Mouse (Mus musculus) layer of hippocampus, adult 9-10 months (tissue): ENCODE results near the gene Rpl23a.

Source experiments
- DNase-seq: peaks from one replicate; pipeline ENCODE4 v3.0.0; 2022; ENCODE audit warnings: low spot score

The Rpl23a gene

DNA sequence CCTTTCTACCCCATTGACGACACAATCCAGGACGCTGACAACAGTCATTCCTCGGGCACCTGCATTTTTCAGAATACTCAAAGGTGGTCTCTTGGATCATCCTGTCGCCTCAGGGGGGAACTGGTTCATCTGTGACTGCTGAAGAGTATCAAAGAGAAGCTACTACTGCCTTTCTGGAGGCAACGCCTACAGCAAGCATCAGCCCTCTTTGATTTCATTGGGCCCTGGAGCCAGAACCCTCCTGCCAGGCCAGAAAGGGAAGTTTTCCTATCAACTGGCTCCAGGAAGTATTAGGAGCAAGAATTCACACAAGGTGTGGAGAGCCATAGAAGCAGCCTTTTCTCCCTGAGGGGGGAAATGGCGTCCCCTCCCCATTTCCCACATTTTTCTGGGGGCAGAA lies 16.7 kb downstream of the Rpl23a start:
- no peak for DNase-seq

- DNase-seq, result no peak
Measured at GRCm38 (mm10) chr11:78166161-78166560, 17.2 kb downstream of the Rpl23a start.

DNA sequence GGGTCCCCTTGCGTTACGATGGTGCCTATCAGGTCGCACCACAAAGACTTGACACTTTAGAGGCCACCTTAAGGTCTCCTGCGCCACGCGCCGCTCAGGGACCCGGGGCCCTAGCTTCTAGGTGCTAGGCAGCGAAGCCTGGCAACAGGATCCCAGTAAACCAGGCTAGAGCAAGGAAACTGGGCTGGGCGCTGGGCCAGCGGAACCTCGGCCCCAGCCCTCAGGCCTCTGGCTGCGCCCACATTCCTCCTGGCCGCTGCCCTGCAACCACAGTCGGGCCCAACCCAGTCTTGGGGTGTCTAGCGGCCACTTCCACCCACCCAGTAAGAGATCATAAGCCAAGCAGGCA lies 17.6 kb downstream of the Rpl23a start:
- no peak for DNase-seq

GRCm38 (mm10) chr11:78164924-78165760 lies 18.2 kb downstream of the Rpl23a start, which contains the start of gene Traf4:
Gene Traf4 (minus strand): TSS chr11:78165589.
- no peak for DNase-seq

- DNase-seq, result no peak
Measured at GRCm38 (mm10) chr11:78164604-78164923, 18.8 kb downstream of the Rpl23a start.

DNA sequence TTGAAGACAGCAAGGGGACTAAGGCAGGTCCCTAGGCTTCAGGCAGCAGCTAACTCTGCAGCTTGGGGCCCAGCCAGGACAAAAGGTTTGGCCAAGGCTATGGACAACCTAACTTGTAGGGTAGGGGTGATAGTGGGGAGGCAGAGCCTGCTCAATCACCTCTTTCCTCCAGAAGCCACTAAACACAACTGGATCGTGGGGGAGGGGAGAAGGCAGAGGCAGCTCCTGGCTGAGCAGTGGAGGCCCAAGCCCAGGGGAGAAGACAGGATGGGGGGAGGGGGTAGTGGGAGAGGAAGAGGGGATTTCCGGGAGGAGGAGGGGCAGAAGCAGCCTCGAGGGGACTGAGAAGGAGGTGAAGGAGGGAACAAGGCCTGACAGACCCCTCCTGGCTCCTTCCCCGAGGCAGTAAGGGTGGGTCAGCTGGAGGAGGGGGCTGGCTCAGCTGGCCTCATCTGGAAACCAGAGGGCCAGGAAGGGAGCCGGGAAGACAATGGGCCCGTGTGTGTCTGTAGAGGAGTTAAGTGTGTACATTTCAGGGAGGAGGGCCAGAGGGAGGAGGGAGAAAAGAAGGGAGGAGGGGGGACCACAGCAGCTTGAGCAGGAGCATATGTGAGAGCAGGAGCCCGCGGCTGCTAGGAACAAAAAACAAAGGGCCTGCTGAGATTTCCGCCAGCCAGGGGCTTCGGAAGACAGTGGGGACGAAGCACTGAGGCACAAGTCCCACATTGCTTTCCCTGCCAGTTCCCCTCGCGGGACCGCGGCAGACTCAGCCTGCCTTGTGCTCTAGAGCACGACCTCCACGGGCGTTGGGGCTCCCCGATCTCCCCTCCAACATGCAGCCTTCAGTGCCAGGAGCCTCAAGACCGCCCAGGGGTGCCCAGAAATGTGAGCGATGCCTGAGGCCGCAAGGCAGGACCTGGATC lies 19.4 kb downstream of the Rpl23a start:
- no peak for DNase-seq

GRCm38 (mm10) chr11:78163045-78163444 lies 20.3 kb downstream of the Rpl23a start:
- no peak for DNase-seq

DNA sequence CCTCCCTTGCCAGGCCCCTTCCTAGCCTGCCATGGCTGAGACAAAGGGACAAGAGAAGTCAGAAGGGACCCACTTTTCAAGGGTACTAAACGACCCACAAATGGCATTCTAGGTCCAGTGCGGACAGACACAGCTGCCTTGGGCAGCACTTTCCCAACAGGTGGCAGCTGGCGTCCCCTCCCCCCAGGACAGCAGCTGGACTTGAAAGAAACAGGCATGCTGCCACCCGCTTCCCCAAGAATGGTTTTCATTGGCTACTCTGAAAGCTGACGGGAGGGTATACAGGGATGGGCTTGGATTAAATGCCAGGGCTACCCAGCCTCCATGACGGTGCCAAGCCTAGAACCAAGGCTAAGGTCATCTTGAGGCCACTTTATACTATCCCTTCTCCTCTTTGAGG lies 20.9 kb downstream of the Rpl23a start:
- no peak for DNase-seq

GRCm38 (mm10) chr11:78161968-78162367 lies 21.4 kb downstream of the Rpl23a start:
- DNase-seq, result no peak

DNA sequence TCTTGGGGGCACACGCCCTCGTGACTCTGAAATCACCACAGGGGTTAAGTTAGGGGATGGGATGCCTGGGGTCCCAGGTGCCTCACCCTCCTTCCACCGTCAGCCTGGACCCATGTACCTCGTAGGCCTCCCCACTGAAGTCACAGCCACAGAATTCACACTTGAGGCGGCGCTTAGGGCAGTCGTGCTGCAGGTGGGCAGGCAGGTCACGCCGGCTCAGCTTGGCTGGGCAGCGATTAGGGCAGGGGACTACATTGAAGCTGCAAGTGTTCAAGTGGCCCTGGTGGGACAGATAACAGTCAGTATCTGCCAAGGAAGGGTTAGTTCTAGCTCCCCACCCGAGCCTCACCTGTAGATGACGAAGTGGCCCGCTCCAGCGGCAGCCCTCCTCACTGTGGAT lies 22.2 kb downstream of the Rpl23a start:
- no peak for DNase-seq

GRCm38 (mm10) chr11:78160675-78161074 lies 22.7 kb downstream of the Rpl23a start:
- DNase-seq, result no peak

GRCm38 (mm10) chr11:78160171-78160570 lies 23.2 kb downstream of the Rpl23a start:
- DNase-seq, result no peak

- no peak for DNase-seq
Measured at GRCm38 (mm10) chr11:78159557-78159956, 23.8 kb downstream of the Rpl23a start.

GRCm38 (mm10) chr11:78159096-78159495 lies 24.3 kb downstream of the Rpl23a start:
- DNase-seq, result peak; percentile 87

DNA sequence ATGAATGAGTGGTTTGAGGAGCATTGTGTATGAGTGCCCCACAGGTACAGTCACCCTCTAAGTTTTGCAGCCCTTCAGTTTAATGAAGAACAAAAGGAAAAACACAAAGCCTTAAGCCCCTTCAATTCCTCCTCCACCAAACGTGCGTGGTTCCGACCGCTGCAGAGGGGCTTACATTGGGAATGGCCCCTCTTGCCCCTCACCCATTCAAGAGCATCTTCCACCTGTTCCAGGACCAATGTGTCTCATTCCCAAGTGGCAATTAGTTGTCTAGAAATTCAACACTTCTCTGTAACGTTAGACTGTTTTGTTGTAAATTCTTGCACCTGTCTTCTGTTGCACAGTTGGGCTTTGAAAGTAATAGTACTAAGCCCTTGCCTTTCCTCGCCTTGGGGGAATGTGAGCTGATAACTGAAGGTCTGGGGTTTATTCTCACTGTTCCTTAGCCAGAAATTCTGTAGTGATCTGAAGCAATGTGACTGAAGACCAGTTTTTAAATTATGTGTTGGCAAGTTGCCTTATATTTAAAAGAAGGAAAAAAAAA lies 27.2 kb downstream of the Rpl23a start:
- no peak for DNase-seq

DNA sequence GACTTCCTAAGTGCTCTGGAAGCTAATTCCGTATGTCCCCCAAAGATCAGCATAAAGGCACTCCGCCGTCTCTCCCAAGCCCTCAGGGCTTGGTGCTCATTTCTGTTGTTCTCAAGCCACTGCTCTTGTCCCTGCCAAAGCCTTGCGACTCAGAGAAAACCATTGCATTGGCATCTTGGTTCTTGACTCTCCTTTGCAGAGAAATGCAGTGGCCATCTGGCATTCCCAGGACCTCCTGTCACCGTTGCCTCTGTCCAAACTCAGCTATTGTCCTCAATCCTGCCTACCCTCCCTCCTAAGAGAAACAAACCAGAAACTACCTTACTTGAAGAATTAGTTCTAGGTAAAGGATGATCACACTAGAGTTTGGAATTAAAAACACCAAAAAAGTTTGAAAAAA lies 27.7 kb downstream of the Rpl23a start:
- DNase-seq, result no peak

- DNase-seq, result no peak
Measured at GRCm38 (mm10) chr11:78153778-78154177, 29.6 kb downstream of the Rpl23a start.

DNA sequence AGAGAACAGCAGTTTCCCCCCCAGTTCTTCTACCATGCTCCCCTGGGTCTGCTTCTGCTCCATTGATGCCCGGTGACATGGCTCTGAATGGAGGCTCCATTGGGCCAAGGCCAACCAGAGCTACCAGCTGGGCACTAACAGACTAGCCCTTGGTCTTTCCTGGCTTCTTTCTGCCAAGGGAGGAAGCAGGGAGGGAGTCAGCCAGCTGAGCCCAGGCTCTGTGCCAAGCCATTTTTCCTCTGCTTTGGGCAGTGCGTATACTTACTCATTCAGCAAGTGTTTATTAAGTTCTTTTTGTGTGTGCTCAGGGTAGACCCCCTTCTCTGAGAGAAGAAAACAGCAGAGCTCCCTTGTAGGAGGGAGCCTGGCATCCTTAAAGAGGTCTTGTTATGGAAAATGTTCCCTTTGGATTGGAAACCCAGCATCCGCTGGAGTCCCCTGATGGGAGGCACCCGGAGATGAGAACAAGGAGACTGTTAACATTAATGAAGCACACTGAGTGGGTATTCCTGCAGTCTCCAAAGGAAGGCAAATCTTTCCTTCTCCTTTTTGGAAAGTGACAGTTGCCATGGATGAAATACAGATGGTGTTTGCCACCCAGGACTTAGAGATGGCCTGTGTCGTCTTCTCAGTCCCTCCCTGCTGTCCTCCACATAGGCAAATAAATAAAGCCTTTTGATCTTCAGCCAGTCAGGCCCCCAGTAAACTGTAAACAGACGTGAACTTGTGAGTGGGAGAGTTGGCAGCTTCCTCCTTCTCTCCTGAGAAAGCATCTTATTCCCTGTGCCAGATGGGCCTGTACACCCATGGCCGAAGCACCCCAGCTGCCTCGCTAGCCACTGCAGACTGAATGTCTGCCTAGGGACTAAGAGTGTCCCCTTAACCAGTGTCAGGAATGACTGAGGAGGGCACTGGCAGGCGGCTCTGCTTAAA lies 30.8 kb downstream of the Rpl23a start:
- no peak for DNase-seq

- no peak for DNase-seq
Measured at GRCm38 (mm10) chr11:78151161-78151560, 32.2 kb downstream of the Rpl23a start.

GRCm38 (mm10) chr11:78146707-78147543 lies 36.5 kb downstream of the Rpl23a start:
- DNase-seq, result no peak

GRCm38 (mm10) chr11:78146168-78146567 lies 37.2 kb downstream of the Rpl23a start:
- DNase-seq, result no peak
